Mouse (Mus musculus) embryonic stem cell, embryonic (primary cell): ENCODE measurements around the gene Nr4a1.

Experiments
- CTCF ChIA-PET, 4 experiments: fragments of 300-600 bp in 2 of 4; fragments of 350-600 bp in 2 of 4; sonication (Branson Sonifier 250); formaldehyde crosslinking; loops; one replicate each; lab custom pipeline; 2022; ENCODE audit warnings: inconsistent platforms in 2 of 4; lab: Charles Lee
- POLR2A ChIA-PET, 4 experiments: fragments of 300-600 bp in 2 of 4; fragments of 350-600 bp in 2 of 4; sonication (Branson Sonifier 250); formaldehyde crosslinking; loops; one replicate each; lab custom pipeline; 2022; ENCODE audit warnings: antibody characterized with exemption in 4 of 4, inconsistent platforms in 1 of 4; lab: Charles Lee

The Nr4a1 gene

DNA sequence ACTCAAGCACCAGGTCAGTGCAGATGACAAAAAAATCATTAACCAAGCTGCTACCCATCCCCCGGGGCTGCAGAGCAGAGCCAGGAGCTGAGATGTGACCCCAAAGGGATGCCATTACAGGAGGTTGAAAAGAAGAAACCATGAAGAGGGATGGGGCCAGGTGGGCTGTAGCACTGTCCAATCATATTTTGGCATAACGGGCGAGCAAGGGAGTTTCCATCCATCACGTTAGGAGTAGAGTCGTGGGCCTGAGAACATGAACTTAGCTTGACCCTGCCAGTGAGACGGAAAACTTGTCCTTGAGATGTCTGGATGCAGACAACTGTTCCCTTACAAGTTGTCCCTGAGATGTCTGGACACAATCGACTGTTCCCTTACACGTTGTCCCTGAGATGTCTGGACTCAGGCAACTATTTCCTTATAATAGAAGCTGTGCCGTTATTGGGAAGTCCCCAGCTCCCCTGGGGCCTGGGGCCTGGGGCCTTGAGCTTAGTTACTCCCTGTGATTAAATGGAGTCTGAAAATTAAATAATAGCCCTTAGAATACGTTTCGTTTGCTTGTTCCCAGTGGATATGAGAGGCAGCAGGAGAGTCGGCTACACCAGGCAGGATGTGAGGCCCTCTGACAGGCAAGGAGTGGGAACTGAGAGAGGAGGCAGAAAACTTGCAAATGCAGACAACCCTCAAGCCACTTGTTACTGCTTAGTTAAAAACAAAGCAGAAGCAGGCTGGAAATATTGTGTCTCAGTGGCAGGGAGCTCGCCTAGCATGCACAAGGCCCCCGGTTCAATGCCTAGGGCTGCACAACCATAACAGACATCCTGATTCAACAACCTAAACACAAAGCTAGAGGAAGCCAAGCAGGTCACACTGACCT lies 65.1 kb downstream of the Nr4a1 start:
- POLR2A ChIA-PET: interaction anchor here in 3 of 4 experiments (0.6 to 1.3 kb wide), 3 partner anchors 78 to 495 kb away, joined by 3 to 5 read pairs (median 5); no protein-coding TSS in a partner anchor

GRCm38 (mm10) chr15:101320010-101320617 lies 66.0 kb downstream of the Nr4a1 start:
- ChIA-PET POLR2A (no interaction called here), CTCF (interaction anchor here in 1 of 4 experiments (8.0 kb wide), 1 partner anchor 80 kb away, joined by 140 read pairs; no protein-coding TSS in a partner anchor)

More for the DNA sequence above, 65.1 kb downstream of the Nr4a1 start:
- CTCF ChIA-PET: interaction anchor here (0.7 to 8.0 kb wide), 7 partner anchors 7 to 97 kb away, joined by 3 to 140 read pairs (median 3); no protein-coding TSS in a partner anchor

- ChIA-PET POLR2A (interaction anchor here in 1 of 4 experiments (1.8 kb wide), 1 partner anchor 78 kb away, joined by 3 read pairs; no protein-coding TSS in a partner anchor), CTCF (interaction anchor here in 2 of 4 experiments (0.6 to 1.1 kb wide), 2 partner anchors 78 to 80 kb away, joined by 3 to 4 read pairs; no protein-coding TSS in a partner anchor)
Observed at GRCm38 (mm10) chr15:101320618-101321041, 66.6 kb downstream of the Nr4a1 start.

GRCm38 (mm10) chr15:101321126-101321525 lies 67.1 kb downstream of the Nr4a1 start:
- CTCF ChIA-PET: interaction anchor here in 3 of 4 experiments (0.6 to 1.1 kb wide), 3 partner anchors 79 to 112 kb away, joined by 3 to 4 read pairs (median 3); no protein-coding TSS in a partner anchor
- POLR2A ChIA-PET: interaction anchor here in 1 of 4 experiments (1.8 kb wide), 1 partner anchor 79 kb away, joined by 3 read pairs; no protein-coding TSS in a partner anchor

GRCm38 (mm10) chr15:101322106-101322505 lies 68.0 kb downstream of the Nr4a1 start:
- POLR2A ChIA-PET: interaction anchor here in 1 of 4 experiments (1.8 kb wide), 1 partner anchor 80 kb away, joined by 3 read pairs; no protein-coding TSS in a partner anchor
- CTCF ChIA-PET: interaction anchor here in 2 of 4 experiments (0.7 to 1.3 kb wide), 4 partner anchors 80 to 747 kb away, joined by 3 read pairs; partner anchors contain the start of gene Ankrd33 (in 1 of the 2)

DNA sequence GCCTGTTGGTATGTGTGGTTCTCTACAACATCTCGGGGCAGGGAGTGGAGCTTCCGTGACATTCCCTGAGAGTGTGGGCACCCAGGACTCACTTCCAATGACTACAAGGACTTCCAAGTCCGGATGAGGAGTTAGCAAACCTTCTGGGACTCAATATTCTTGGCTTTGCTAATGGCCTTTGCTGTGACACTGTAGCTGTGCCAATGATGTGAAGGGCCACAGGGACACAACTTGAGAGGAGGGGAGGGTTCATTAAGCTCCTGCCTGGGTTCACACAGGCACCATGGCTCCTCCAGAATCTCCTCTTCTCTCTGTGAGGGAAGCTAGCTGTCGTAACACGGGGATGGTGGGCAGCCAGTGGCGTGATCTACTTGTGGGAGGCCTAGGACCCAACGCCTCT lies 68.6 kb downstream of the Nr4a1 start:
- ChIA-PET CTCF (interaction anchor here in 1 of 4 experiments (0.8 to 1.3 kb wide), 2 partner anchors 80 to 82 kb away, joined by 3 read pairs; no protein-coding TSS in a partner anchor), POLR2A (no interaction called here)

GRCm38 (mm10) chr15:101323511-101323910 lies 69.4 kb downstream of the Nr4a1 start:
- ChIA-PET CTCF (interaction anchor here in 3 of 4 experiments (0.6 to 1.3 kb wide), 7 partner anchors 81 to 661 kb away, joined by 3 to 7 read pairs (median 3); partner anchors contain the start of gene Krt1 (in 1 of the 3)), POLR2A (interaction anchor here in 1 of 4 experiments (1.4 kb wide), 1 partner anchor 27 kb away, joined by 4 read pairs; no protein-coding TSS in a partner anchor)
